Comparison of ENCODE assay signal across 8 mouse cellular contexts in the genomic region with DNA sequence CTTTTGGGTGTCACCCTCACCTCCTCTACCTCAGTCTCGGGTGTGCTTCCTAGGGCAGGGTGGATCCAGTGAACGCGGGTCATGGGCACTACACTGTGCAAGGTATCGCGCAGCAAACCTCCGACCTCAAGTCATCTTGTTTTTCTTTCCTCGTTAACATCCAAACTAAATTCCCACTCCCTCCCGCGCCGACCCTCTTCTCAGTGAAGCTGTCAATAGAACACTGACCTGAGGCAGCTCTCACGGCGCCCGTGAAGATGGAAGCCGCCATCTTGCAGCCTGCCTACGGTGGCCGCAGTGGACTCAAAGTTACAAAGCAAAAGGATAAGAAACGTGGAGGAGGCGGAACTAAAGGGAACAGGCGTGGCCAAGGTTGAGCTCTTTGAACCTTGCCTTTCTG. TPM values are rescaled to one million over a fixed set of nuclear protein-coding genes. Genes with fewer than 3 reads are reported as not detected.
DNase-seq lines count a peak whose midpoint lies in the region; ATAC-seq lines count a peak whose summit lies in the region.

No protein-coding gene starts in this region.

- peak overlapping the region; percentile 76 for H3K4me2 ChIP-seq in embryonic facial prominence, embryonic 13.5 days
- H3K4me2 ChIP-seq in limb, embryonic 13.5 days (replicated peaks), result peak overlapping the region; percentile 77
- H3K4me2 ChIP-seq in midbrain, embryonic 16.5 days (ENCODE audit: low read length), result peak overlapping the region; percentile 75

- peak; percentile 87 for ATAC-seq in embryonic facial prominence, embryonic 13.5 days (ENCODE audit: insufficient number of reproducible peaks, insufficient read depth, low FRiP score, low TSS enrichment, low read depth)
- peak; percentile 91 for ATAC-seq in limb, embryonic 13.5 days (ENCODE audit: low FRiP score, low read depth)
- ATAC-seq in midbrain, embryonic 16.5 days, result peak; percentile 94

- peaks cover 11% of the 10 kb centered on the region for H3K4me1 ChIP-seq in embryonic facial prominence, embryonic 13.5 days
- peaks cover 12% of the 10 kb centered on the region for H3K4me1 ChIP-seq in limb, embryonic 13.5 days
- peaks cover 12% of the 10 kb centered on the region for H3K4me1 ChIP-seq in midbrain, embryonic 16.5 days (ENCODE audit: control insufficient read depth, insufficient read depth, low read length)

- DNase-seq in 3134 (ENCODE audit: extremely low read depth, insufficient read length, low spot score), result peak; percentile 74
- DNase-seq in adrenal gland, postnatal 36 days, result peak; percentile 92
- peak; percentile 93 to 96 for DNase-seq in heart, adult 18-20 months
- DNase-seq in kidney, adult 8-10 months, result peak; percentile 92 to 96
- peak; percentile 84 to 93 for DNase-seq in spleen, postnatal 10 days (ENCODE audit: low spot score in 2 of 2)

- no peaks in the 10 kb centered on the region for H3K9me3 ChIP-seq in embryonic facial prominence, embryonic 13.5 days
- H3K9me3 ChIP-seq in limb, embryonic 13.5 days, result no peaks in the 10 kb centered on the region
- no peaks in the 10 kb centered on the region for H3K9me3 ChIP-seq in midbrain, embryonic 16.5 days (replicated peaks; ENCODE audit: control insufficient read depth, low read length, poor library complexity, severe bottlenecking)

- peaks cover 2% of the 10 kb centered on the region for H3K36me3 ChIP-seq in embryonic facial prominence, embryonic 13.5 days
- H3K36me3 ChIP-seq in limb, embryonic 13.5 days, result peaks cover 3% of the 10 kb centered on the region
- H3K36me3 ChIP-seq in midbrain, embryonic 16.5 days (ENCODE audit: control insufficient read depth, insufficient read depth, low read length), result peaks cover under 1% of the 10 kb centered on the region; the same call in 1 of the 2 replicates

- H3K27me3 ChIP-seq in embryonic facial prominence, embryonic 13.5 days, result no peaks in the 10 kb centered on the region
- H3K27me3 ChIP-seq in limb, embryonic 13.5 days, result no peaks in the 10 kb centered on the region
- H3K27me3 ChIP-seq in midbrain, embryonic 16.5 days (ENCODE audit: control insufficient read depth, insufficient read depth, low read depth, low read length), result no peaks in the 10 kb centered on the region

- peak overlapping the region; percentile 68 for H3K4me3 ChIP-seq in embryonic facial prominence, embryonic 13.5 days
- peak overlapping the region; percentile 72 for H3K4me3 ChIP-seq in limb, embryonic 13.5 days
- peak overlapping the region; percentile 55 for H3K4me3 ChIP-seq in midbrain, embryonic 16.5 days (ENCODE audit: low read depth, low read length)

- H3K27ac ChIP-seq in embryonic facial prominence, embryonic 13.5 days, result peak overlapping the region; percentile 48
- H3K27ac ChIP-seq in limb, embryonic 13.5 days, result 0 out of 2 replicates have a peak overlapping the region, but pooled peaks have one; percentile 6
- peak overlapping the region; percentile 55; the same call in 1 of the 2 replicates for H3K27ac ChIP-seq in midbrain, embryonic 16.5 days (ENCODE audit: low read length)

- WGBS in embryonic facial prominence, embryonic 13.5 days, result under 1% methylated on average over 19 of the region's 19 CpGs
- WGBS in limb, embryonic 13.5 days, result under 1% methylated on average over 19 of the region's 19 CpGs
- under 1% methylated on average over 19 of the region's 19 CpGs for WGBS in midbrain, embryonic 16.5 days

- peak overlapping the region; percentile 74 for H3K9ac ChIP-seq in embryonic facial prominence, embryonic 13.5 days
- peak overlapping the region; percentile 74 for H3K9ac ChIP-seq in limb, embryonic 13.5 days
- peak overlapping the region; percentile 69 for H3K9ac ChIP-seq in midbrain, embryonic 16.5 days (ENCODE audit: low read depth, low read length)

RNA-seq across cellular contexts. Expression of gene Mrpl35, which starts 3.3 kb away (rescaled TPM):
- total RNA-seq in adrenal gland, postnatal 36 days (2021), result 10 to 100 TPM; 42.4 to 43.1 TPM
- 59.3 and 60.8 TPM in 2 replicates for polyA plus RNA-seq in embryonic facial prominence, embryonic 13.5 days (2015; fragmentation: Nextera tagmentation; extraction: Ambion mirVana)
- total RNA-seq in heart, adult 18-20 months (2021), result 10 to 100 TPM; 54.7 to 55.6 TPM
- 62.5 and 62.7 TPM in 2 replicates for polyA plus RNA-seq in limb, embryonic 13.5 days (2015; fragmentation: Nextera tagmentation; extraction: Ambion mirVana)
- 36.1 and 39.4 TPM in 2 replicates for polyA plus RNA-seq in midbrain, embryonic 16.5 days (2015; fragmentation: Nextera tagmentation; extraction: Ambion mirVana)

RNA-seq across cellular contexts. Expression of gene Immt, which starts 7.6 kb away (rescaled TPM):
- 100 to 1,000 TPM; 286 to 364 TPM for total RNA-seq in adrenal gland, postnatal 36 days (2021)
- polyA plus RNA-seq in embryonic facial prominence, embryonic 13.5 days (2015; fragmentation: Nextera tagmentation; extraction: Ambion mirVana), result 152 and 170 TPM in 2 replicates
- 100 to 1,000 TPM; 644 to 655 TPM for total RNA-seq in heart, adult 18-20 months (2021)
- polyA plus RNA-seq in limb, embryonic 13.5 days (2015; fragmentation: Nextera tagmentation; extraction: Ambion mirVana), result 163 and 174 TPM in 2 replicates
- polyA plus RNA-seq in midbrain, embryonic 16.5 days (2015; fragmentation: Nextera tagmentation; extraction: Ambion mirVana), result 149 and 151 TPM in 2 replicates

Comparison
In these comparisons a context has a peak if more than half of its experiments do, and no peak if none do; other contexts are left out.
1. Peak in every context shown above with its lines: DNase-seq, ATAC-seq, H3K4me3 ChIP-seq and H3K27ac ChIP-seq.